Mouse (Mus musculus): Measurements from ENCODE around the gene Syde1.

Gene Syde1

GRCm38 (mm10) chr10:78581121-78581520 is 10.6 kb downstream of the Syde1 start:
- in situ Hi-C loops (cut with MboI; ENCODE audit: unreplicated experiment in 2 of 2), result loop anchor here in 1 of 2 experiments (25.0 kb wide), 3 partner anchors 144 to 969 kb away; partner anchors contain the start of genes Cstb, Gm49325, Pfkl and Sumo3

- in situ Hi-C loops (cut with MboI; ENCODE audit: unreplicated experiment in 2 of 2), result loop anchor here in 1 of 2 experiments (25.0 kb wide), 3 partner anchors 141 to 966 kb away; partner anchors contain the start of genes Cstb, Gm49325, Pfkl and Sumo3
Observed at GRCm38 (mm10) chr10:78578204-78578603, 13.6 kb downstream of the Syde1 start.

- in situ Hi-C loops (cut with MboI; ENCODE audit: unreplicated experiment in 2 of 2), result loop anchor here in 1 of 2 experiments (25.0 kb wide), 3 partner anchors 139 to 964 kb away; partner anchors contain the start of genes Cstb, Gm49325, Pfkl and Sumo3
Observed at GRCm38 (mm10) chr10:78576435-78577184, 15.2 kb downstream of the Syde1 start.

- in situ Hi-C loops (cut with MboI; ENCODE audit: unreplicated experiment in 2 of 2), result loop anchor here in 1 of 2 experiments (25.0 kb wide), 3 partner anchors 138 to 963 kb away; partner anchors contain the start of genes Cstb, Gm49325, Pfkl and Sumo3
Observed at GRCm38 (mm10) chr10:78575690-78576089, 16.1 kb downstream of the Syde1 start.

GRCm38 (mm10) chr10:78575105-78575632 is 16.6 kb downstream of the Syde1 start:
- in situ Hi-C loops (cut with MboI; ENCODE audit: unreplicated experiment in 2 of 2), result loop anchor here in 1 of 2 experiments (25.0 kb wide), 3 partner anchors 138 to 963 kb away; partner anchors contain the start of genes Cstb, Gm49325, Pfkl and Sumo3

GRCm38 (mm10) chr10:78574250-78575104 is 17.3 kb downstream of the Syde1 start, which contains the start of gene Ilvbl:
Gene Ilvbl (plus strand): TSS chr10:78574346.
- in situ Hi-C loops (cut with MboI; ENCODE audit: unreplicated experiment in 2 of 2), result loop anchor here in 1 of 2 experiments (25.0 kb wide), 3 partner anchors 137 to 962 kb away; partner anchors contain the start of genes Cstb, Gm49325, Pfkl and Sumo3

- in situ Hi-C loops (cut with MboI; ENCODE audit: unreplicated experiment in 2 of 2), result no loop called here
Observed at GRCm38 (mm10) chr10:78573226-78573625, 18.5 kb downstream of the Syde1 start.

- in situ Hi-C loops (cut with MboI; ENCODE audit: unreplicated experiment in 2 of 2), result no loop called here
Observed at GRCm38 (mm10) chr10:78570897-78571296, 20.9 kb downstream of the Syde1 start.

- in situ Hi-C loops (cut with MboI; ENCODE audit: unreplicated experiment in 2 of 2), result no loop called here
Observed at GRCm38 (mm10) chr10:78570416-78570815, 21.3 kb downstream of the Syde1 start.

- in situ Hi-C loops (cut with MboI; ENCODE audit: unreplicated experiment in 2 of 2), result no loop called here
Observed at GRCm38 (mm10) chr10:78569686-78570085, 22.1 kb downstream of the Syde1 start.

GRCm38 (mm10) chr10:78569191-78569590 is 22.6 kb downstream of the Syde1 start:
- in situ Hi-C loops (cut with MboI; ENCODE audit: unreplicated experiment in 2 of 2), result no loop called here

- in situ Hi-C loops (cut with MboI; ENCODE audit: unreplicated experiment in 2 of 2), result no loop called here
Observed at GRCm38 (mm10) chr10:78565070-78565469, 26.7 kb downstream of the Syde1 start.

- in situ Hi-C loops (cut with MboI; ENCODE audit: unreplicated experiment in 2 of 2), result no loop called here
Observed at GRCm38 (mm10) chr10:78540943-78541342, 50.8 kb downstream of the Syde1 start.

All from v-Abl transformed pro-B cells (cell line).